Mouse (Mus musculus): ENCODE results near the gene Ttc36.
"Not testable (repeated sequence)": the region's sequence is repeated elsewhere in the genome, so short reads cannot be mapped to it uniquely, and the experiment has no call there.

Gene Ttc36

DNA sequence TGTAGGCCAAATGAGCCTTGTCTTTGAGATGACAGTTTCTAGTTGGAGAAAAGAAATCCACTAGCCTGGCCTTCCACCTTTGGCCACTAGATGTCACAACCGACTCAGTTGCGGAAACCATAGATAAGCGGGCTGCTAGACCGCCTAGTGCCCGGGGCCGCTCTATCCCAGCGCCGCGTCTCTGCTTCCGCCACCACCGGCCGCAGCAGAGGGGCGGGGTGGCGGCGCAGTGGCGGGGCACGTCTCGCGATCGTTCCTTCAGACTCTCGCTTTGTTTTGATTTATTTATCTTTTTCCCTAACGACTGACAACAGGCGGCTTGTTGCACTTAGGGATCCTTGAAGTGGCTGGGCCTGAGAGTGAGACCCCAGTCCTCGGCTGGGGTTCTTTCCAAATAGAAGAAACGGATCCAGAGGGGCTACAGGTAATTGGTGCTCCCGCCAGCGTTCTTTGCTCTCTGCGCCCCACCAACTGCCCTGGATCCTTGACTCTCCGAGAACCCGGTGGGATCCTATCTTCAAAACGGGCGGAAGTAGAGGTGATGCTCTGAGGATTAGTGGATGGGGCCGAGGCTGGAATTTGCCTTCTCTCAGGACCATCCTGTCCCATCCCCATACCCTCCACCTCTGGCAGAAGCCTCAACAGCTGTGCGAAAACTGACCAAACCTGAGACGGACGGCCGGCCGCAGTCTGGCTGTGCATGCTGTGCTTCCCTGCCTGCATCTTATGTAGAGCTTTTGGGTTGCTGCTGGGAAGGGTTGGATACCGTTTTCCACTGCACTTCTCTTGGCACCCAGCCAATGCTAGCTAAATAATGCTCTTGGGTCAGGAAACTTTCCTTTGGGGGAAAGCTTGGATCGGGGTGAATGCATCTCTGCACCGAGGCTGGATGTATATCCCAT, 29.9 kb downstream of the Ttc36 start:
- peak; percentile 96 for ATAC-seq (ENCODE audit: insufficient number of reproducible peaks, low FRiP score, low TSS enrichment)

DNA sequence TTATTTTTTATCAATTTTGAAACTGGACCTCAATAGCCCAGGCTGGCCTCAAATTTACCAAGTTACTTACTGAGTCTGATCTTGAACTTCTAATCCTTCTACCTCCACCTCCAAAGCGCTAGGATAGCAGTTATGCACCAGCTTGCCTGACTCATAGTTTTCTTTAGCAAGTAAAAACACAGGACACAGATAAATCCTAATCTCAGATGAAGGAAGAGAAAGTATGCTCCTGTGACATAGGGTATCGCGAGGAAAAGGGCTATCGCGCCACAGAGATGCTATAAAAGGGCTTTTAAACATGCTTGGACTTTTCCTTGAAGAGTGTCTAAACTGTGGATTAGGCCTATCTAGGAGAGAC, 30.5 kb downstream of the Ttc36 start:
- no peak for ATAC-seq (ENCODE audit: insufficient number of reproducible peaks, low FRiP score, low TSS enrichment)

- no peak for ATAC-seq (ENCODE audit: insufficient number of reproducible peaks, low FRiP score, low TSS enrichment)
Measured at GRCm38 (mm10) chr9:44771376-44771775, 31.5 kb downstream of the Ttc36 start.

GRCm38 (mm10) chr9:44768029-44768394, 34.9 kb downstream of the Ttc36 start:
- not testable (repeated sequence) for ATAC-seq (ENCODE audit: insufficient number of reproducible peaks, low FRiP score, low TSS enrichment)

DNA sequence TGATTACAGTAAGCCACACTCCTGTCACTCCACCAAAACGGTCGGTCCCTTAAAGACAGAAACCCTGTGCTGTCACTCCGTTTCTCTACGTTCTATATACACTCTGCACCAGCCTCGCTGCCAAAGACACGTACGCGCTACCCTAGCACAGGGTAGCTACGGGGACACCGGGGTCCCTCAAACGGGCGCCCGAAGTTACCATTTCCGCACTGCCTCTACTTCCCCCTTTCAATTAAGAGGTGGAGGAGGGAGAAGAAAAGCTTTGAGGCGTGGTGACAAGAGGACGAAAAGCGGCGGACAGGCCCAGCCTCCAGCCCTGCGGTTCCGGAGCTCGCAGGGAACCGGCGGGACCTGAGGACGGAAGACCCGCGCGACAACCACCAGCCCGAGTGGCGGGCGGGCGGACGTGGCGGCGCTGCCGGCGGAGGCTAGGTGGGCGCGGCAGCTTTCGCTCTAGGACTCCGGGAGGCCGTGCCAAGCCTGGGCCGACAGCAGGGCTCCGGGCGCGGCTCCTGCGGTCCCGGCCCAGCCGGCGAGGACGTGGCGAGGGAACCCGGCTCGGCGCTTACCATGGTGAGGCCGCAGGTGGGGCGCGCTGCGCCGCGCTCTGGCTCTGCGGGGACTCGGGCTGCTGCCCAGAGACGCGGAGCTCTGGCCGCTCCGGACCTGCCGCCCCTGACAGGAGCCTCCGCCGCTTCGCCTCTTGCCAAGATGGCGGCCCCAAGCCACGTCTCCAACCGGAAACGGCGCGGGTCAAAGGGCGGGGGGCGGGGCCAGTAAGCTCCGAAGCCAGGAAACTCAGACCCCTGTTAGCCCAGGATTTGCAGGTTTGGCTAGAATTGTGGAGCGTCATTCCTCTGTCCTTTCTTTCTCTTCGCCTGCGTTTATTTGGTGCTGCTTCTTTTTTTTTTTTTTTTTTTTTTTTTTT, 35.5 kb downstream of the Ttc36 start, which contains the start of the genes Arcn1 and Ift46:
Arcn1 (minus strand) TSS at position 745 of the 928 bp plus-strand sequence.
Ift46 (plus strand) TSS at position 808 of the 928 bp plus-strand sequence.
- peak; percentile 81; the same call in 1 of the 2 replicates for ATAC-seq (ENCODE audit: insufficient number of reproducible peaks, low FRiP score, low TSS enrichment)

DNA sequence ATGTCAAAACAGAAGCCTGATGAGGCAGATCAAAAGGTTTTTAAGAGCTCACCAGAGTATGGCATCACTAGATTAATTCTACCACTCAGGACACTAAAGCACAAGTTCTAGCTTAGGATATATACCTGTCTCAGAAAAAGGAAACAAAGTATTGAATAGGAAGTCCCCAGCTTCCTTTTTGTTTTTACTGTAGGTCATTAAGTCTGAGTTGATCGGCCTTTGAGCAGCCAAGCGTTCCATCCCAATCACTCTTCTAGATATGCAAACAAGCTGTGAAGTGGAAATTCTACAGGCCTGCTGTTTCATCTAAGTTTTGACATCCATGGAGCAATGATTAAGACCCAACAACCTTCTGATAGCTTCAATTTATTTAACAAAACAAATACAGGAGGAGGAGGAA, 42.0 kb downstream of the Ttc36 start:
- no peak for ATAC-seq (ENCODE audit: insufficient number of reproducible peaks, low FRiP score, low TSS enrichment)
